Mouse (Mus musculus) heart, embryonic 15.5 days (tissue): ENCODE data around the gene Baiap2l1. TPM values are rescaled to one million over a fixed set of nuclear protein-coding genes. Genes with fewer than 3 reads are reported as not detected.
"Not testable (repeated sequence)": the region's sequence is repeated elsewhere in the genome, so short reads cannot be mapped to it uniquely, and the experiment has no call there.

Source experiments
- ATAC-seq: fragments of 200-750 bp; cut with Nextera tagmentation; replicated peaks from 2 replicates; pipeline ENCODE4 v1.8.0; 2017; ENCODE audit warnings: low read depth, moderate TSS enrichment; ENCODE audit not compliant: insufficient number of reproducible peaks, insufficient read depth, low FRiP score
- H3K27ac ChIP-seq: fragments of 300-500 bp; sonication (generic); 2 replicates; pipeline ENCODE4 v1.5.1; 2015; ENCODE audit warnings: mild to moderate bottlenecking, inconsistent platforms
- H3K27me3 ChIP-seq: fragments of 300-500 bp; sonication (generic); 2 replicates; pipeline ENCODE4 v1.6.1; 2015; ENCODE audit warnings: inconsistent platforms
- H3K36me3 ChIP-seq: fragments of 300-500 bp; sonication (generic); 2 replicates; pipeline ENCODE4 v1.6.1; 2015; ENCODE audit warnings: mild to moderate bottlenecking, inconsistent platforms
- H3K4me1 ChIP-seq: fragments of 300-500 bp; sonication (generic); replicated peaks from 2 replicates; pipeline ENCODE4 v1.6.1; 2015; ENCODE audit warnings: inconsistent platforms
- H3K4me2 ChIP-seq: fragments of 300-500 bp; sonication (generic); 2 replicates; pipeline ENCODE4 v1.6.1; 2015; ENCODE audit warnings: inconsistent platforms, mild to moderate bottlenecking, moderate library complexity
- H3K4me3 ChIP-seq: fragments of 300-500 bp; sonication (generic); 2 replicates; pipeline ENCODE4 v1.5.1; 2015; ENCODE audit warnings: mild to moderate bottlenecking, inconsistent platforms
- H3K9ac ChIP-seq: fragments of 300-500 bp; sonication (generic); 2 replicates; pipeline ENCODE4 v1.6.1; 2015; ENCODE audit warnings: mild to moderate bottlenecking, inconsistent platforms
- H3K9me3 ChIP-seq: fragments of 300-500 bp; sonication (generic); replicated peaks from 2 replicates; pipeline ENCODE4 v1.6.1; 2016; ENCODE audit warnings: inconsistent platforms
- WGBS: fragments of 180-500 bp; shearing (Covaris S2); methylation state at CpG from one replicate; pipeline ENCODE4 v1.1.7; 2015; ENCODE audit warnings: mixed read lengths; 5-methylcytosine and 5-hydroxymethylcytosine counted together
- polyA plus RNA-seq: library from polyadenylated mRNA; unstranded; fragments of >200 nt; fragmentation: Nextera tagmentation; extraction: Ambion mirVana; gene quantifications from 2 replicates; pipeline ENCODE4 v1.2.1, GENCODE M21; 2015

The Baiap2l1 gene
- polyA plus RNA-seq, 1 experiment from 2014 or later: 11.4 TPM

DNA sequence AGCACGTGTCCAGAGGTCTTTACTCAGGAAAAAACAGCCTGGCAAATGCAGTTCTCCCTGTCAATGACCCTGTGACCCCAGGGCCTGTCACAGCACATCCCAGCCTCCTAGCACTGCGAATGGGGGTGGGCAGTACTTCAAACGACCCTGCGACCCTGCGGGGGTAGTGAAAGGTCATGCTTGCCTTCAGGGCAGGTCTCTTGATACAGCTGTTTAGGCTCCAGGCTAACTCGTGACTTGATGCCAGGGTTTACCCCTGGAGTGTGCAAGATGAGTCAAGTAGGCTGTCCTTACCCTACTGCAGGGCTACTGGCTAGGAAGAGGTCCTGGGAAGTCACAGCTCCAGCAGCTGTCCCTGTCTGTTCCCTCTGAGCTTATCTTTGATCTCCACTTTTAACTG, 13.1 kb upstream of the Baiap2l1 start:
- Histone ChIP-seq H3K36me3 (no peaks in the 10 kb centered on the region), H3K4me3 (no peak overlapping the region), H3K4me1 (no peaks in the 10 kb centered on the region), H3K9me3 (no peaks in the 10 kb centered on the region), H3K4me2 (no peak overlapping the region), H3K27me3 (no peaks in the 10 kb centered on the region), H3K27ac (no peak overlapping the region), H3K9ac (no peak overlapping the region)
- 13% methylated on average over 6 of the region's 6 CpGs for whole genome bisulfite sequencing
- ATAC-seq: no peak

DNA sequence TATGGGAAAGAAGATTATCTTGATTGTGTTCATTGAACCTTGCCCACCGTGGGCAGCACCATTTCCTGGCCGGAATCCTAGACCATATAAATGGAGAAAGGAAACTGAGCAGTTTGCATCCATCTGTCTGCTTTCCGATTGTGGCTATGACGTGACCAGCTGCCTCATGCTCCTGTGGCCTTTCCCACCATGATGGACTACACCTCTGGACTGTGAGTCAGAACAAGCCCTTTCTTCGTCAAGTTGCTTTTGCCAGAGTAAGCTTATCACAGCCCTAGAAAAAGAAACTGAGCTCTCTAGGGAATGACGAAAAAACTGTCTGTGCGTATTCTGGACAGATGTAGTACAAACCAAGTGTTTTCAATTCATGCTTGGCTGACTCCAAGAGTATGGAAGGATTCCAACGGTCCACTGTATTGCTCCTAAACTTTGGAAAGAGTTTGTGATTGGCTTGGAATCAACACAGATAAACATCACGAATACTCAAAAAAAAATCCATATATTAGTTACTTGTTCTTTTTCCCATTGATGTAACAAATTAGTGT, 10.8 kb upstream of the Baiap2l1 start:
- H3K27me3 ChIP-seq: no peaks in the 10 kb centered on the region
- no peak overlapping the region for H3K27ac ChIP-seq
- no peak overlapping the region for H3K9ac ChIP-seq
- H3K4me1 ChIP-seq: 0 out of 2 replicates have a peak, but pooled peaks cover 1% of the 10 kb centered on the region
- 69% methylated on average over 9 of the region's 9 CpGs for WGBS
- H3K4me3 ChIP-seq: no peak overlapping the region
- H3K9me3 ChIP-seq: no peaks in the 10 kb centered on the region
- ATAC-seq: no peak
- no peaks in the 10 kb centered on the region for H3K36me3 ChIP-seq
- no peak overlapping the region for H3K4me2 ChIP-seq

DNA sequence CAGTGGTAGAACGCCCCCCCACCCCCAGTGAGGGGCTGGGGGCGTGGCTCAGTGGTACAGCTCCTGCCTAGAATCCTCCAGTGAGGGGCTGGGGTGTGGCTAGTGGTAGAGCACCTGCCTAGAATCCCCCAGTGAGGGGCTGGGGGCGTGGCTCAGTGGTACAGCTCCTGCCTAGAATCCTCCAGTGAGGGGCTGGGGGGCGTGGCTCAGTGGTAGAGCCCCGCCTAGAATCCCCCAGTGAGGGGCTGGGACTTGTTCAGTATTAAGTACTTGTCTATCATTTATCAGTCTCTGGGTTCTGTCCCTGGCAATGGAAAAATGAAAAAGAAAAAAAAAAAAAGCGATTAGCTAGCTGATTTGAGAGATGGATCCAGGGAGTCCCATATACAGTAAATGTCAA, 8.6 kb upstream of the Baiap2l1 start:
- not testable (repeated sequence) for H3K27me3 ChIP-seq, H3K9ac ChIP-seq, ATAC-seq, H3K36me3 ChIP-seq, H3K4me3 ChIP-seq, H3K9me3 ChIP-seq, H3K27ac ChIP-seq, H3K4me1 ChIP-seq, H3K4me2 ChIP-seq
- 75% methylated on average over 6 of the region's 6 CpGs for WGBS

DNA sequence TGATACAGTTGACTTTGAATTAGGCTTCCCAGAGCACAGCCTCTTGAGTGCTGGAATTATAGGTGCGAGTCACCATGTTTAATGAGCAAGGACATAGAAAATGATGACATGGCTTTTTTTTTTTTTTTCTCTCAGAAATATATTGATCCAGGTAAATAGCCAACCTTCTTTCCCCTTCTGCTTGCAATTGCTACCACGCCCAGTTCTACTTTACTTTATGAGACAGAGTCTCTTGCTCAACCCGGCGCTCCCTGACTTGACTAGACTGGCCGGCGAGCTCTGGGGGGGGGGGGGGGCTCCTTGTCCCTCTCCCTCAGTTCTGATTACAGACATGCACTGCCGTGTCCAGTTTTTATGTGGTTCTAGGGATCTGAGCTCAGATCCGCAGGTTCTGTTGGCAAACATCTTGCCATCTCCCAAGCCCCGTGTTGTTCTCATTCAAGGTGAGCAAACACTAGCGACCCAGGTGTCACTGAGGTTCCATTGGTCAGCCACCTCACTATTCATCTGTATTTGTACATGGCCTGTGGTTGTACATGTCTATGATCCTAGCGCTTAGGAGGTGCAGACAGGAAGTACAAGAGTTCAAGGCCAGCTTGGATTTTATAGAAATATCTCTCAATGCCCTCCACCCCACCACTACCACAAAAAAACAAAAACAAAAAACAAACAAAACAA, 6.9 kb upstream of the Baiap2l1 start:
- H3K27me3 ChIP-seq: no peaks in the 10 kb centered on the region
- no peak for ATAC-seq
- no peak overlapping the region for H3K4me2 ChIP-seq
- H3K4me1 ChIP-seq: 0 out of 2 replicates have a peak, but pooled peaks cover 2% of the 10 kb centered on the region
- WGBS: 89% methylated on average over 11 of the region's 11 CpGs
- H3K9me3 ChIP-seq: no peaks in the 10 kb centered on the region
- H3K4me3 ChIP-seq: no peak overlapping the region
- H3K27ac ChIP-seq: no peak overlapping the region
- no peaks in the 10 kb centered on the region for H3K36me3 ChIP-seq
- H3K9ac ChIP-seq: no peak overlapping the region

GRCm38 (mm10) chr5:144360346-144360745, 2.4 kb upstream of the Baiap2l1 start:
- peaks cover 12% of the 10 kb centered on the region for H3K4me1 ChIP-seq
- 61% methylated on average over 6 of the region's 6 CpGs for WGBS
- no peak for ATAC-seq

DNA sequence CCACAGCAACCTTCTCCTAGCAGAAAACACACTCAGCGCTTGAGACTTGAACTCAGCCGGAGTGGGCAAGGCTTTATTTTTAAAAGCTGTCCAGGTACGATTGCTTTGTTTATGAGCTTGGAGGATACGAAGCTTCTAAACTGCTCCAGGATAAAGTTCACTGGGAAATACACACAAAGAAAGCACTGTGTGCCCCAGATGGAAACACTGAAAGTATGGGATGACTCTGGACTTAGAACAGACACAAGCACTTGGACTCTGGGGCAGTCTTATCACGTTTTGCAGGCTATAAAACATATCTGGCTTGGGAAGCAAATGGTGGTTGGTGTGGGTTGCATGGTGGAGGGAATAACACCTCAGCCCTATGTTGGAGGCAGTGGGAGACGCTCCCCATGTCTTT, 2.0 kb upstream of the Baiap2l1 start:
- Histone ChIP-seq H3K4me2 (no peak overlapping the region), H3K27me3 (no peaks in the 10 kb centered on the region), H3K4me1 (peaks cover 12% of the 10 kb centered on the region), H3K9ac (no peak overlapping the region), H3K4me3 (no peak overlapping the region), H3K36me3 (no peaks in the 10 kb centered on the region), H3K9me3 (no peaks in the 10 kb centered on the region), H3K27ac (no peak overlapping the region)
- ATAC-seq: no peak
- WGBS: 75% methylated on average over 6 of the region's 6 CpGs

More at GRCm38 (mm10) chr5:144360346-144360745, 2.4 kb upstream of the Baiap2l1 start:
- Histone ChIP-seq H3K4me3 (no peak overlapping the region), H3K4me2 (no peak overlapping the region), H3K9me3 (no peaks in the 10 kb centered on the region), H3K36me3 (no peaks in the 10 kb centered on the region), H3K27ac (no peak overlapping the region), H3K27me3 (no peaks in the 10 kb centered on the region), H3K9ac (no peak overlapping the region)

DNA sequence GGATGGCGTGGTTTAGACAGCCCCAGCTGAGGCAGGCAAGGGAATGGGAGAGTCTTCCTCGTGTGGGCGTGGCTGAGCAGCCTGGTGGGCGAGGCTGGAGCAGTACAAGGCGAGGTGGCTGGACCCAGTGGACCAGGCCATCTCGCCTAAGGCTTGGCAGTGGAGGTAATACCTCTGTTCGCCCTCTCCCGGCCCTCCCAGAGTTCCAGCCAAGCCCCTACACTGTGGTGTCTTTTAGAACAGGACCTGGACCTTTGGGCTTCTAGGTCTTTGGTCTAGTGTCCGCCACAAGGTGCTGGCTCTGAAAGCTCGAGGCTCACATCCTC, 643 bp upstream of the Baiap2l1 start:
- H3K27me3 ChIP-seq: no peaks in the 10 kb centered on the region
- H3K27ac ChIP-seq: peak overlapping the region; percentile 86
- no peak for ATAC-seq
- H3K4me2 ChIP-seq: peak overlapping the region; percentile 74
- H3K4me3 ChIP-seq: peak overlapping the region; percentile 64
- peaks cover 11% of the 10 kb centered on the region for H3K4me1 ChIP-seq
- peak overlapping the region; percentile 67 for H3K9ac ChIP-seq
- no peaks in the 10 kb centered on the region for H3K36me3 ChIP-seq
- WGBS: 7% methylated on average over 10 of the region's 10 CpGs
- no peaks in the 10 kb centered on the region for H3K9me3 ChIP-seq

- H3K4me2 ChIP-seq: peak overlapping the region; percentile 74
- H3K9ac ChIP-seq: peak overlapping the region; percentile 67
- H3K9me3 ChIP-seq: no peaks in the 10 kb centered on the region
- ATAC-seq: no peak
- under 1% methylated on average over 27 of the region's 27 CpGs for whole genome bisulfite sequencing
- H3K4me1 ChIP-seq: peaks cover 11% of the 10 kb centered on the region
- H3K4me3 ChIP-seq: peak overlapping the region; percentile 64
- no peaks in the 10 kb centered on the region for H3K36me3 ChIP-seq
- no peaks in the 10 kb centered on the region for H3K27me3 ChIP-seq
- H3K27ac ChIP-seq: peak overlapping the region; percentile 86
These were observed 396 bp downstream of the Baiap2l1 start for GRCm38 (mm10) chr5:144357551-144357880.

DNA sequence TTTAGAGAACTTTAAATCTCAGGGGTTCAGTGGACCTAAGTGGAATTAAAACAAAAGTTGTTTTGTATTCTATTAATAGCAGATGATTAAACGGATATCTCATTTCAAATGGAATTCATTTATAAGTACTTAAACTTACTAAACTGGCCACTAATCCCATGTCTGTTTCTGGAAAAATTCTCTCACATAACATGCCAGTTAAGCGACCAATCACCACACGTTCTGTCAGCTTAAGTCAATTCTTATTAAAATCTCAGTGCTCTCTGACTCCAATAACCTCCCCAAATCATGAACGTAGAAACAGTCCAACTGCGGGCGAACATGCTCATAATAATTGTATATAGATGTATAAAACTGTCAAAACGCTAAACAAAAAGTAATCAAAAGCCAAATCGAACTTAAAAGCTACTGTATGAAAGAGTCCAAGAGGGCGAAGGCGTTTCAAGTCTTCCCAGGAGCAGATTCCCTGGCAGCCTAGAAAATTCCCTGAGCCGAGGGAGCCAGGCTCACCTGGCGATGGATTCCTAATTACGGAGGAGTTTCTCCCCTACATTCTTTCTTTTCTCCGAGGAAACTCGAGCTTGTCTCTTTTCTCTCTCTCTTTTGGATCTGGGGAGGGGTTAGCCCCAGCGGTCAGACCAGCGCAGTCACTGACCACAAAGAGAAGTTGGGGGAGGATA, 996 bp downstream of the Baiap2l1 start:
- no peak for ATAC-seq

GRCm38 (mm10) chr5:144352250-144353047, 5.5 kb downstream of the Baiap2l1 start:
- Histone ChIP-seq H3K9ac (no peak overlapping the region), H3K4me2 (no peak overlapping the region), H3K9me3 (no peaks in the 10 kb centered on the region), H3K27me3 (no peaks in the 10 kb centered on the region), H3K27ac (no peak overlapping the region), H3K4me3 (no peak overlapping the region), H3K36me3 (no peaks in the 10 kb centered on the region), H3K4me1 (0 out of 2 replicates have a peak, but pooled peaks cover 5% of the 10 kb centered on the region)
- ATAC-seq: no peak
- 82% methylated on average over 9 of the region's 9 CpGs for WGBS

More for the DNA sequence above, 996 bp downstream of the Baiap2l1 start:
- Histone ChIP-seq H3K4me1 (peaks cover 11% of the 10 kb centered on the region), H3K9me3 (no peaks in the 10 kb centered on the region), H3K9ac (peak overlapping the region; percentile 67), H3K4me3 (peak overlapping the region; percentile 64), H3K36me3 (no peaks in the 10 kb centered on the region), H3K27ac (peak overlapping the region; percentile 86), H3K27me3 (no peaks in the 10 kb centered on the region), H3K4me2 (peak overlapping the region; percentile 74)
- 9% methylated on average over 17 of the region's 17 CpGs for WGBS

DNA sequence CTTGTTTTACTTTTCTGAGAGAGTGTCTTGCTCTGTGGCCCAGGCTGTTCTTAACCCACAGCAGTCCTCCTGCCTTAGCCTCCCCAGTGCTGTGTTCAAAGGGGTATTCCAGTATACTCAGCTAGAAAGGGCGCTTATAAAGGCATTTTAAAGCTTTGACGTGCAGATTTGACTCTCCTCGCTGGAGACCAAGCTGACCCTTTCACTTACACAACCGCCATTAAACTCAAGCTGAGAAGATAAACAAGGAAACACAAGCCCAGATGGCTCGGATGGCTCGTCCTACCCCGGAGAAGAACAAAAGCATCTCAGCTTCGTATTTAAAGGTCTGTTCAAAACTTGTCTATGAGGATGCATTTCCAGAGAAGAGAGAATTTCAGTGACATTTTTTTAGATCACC, 6.7 kb downstream of the Baiap2l1 start:
- ATAC-seq: no peak
- H3K4me3 ChIP-seq: no peak overlapping the region

More for the DNA sequence above, 6.7 kb downstream of the Baiap2l1 start:
- WGBS: 41% methylated on average over 8 of the region's 8 CpGs
- no peak overlapping the region for H3K9ac ChIP-seq
- no peak overlapping the region for H3K4me2 ChIP-seq
- no peaks in the 10 kb centered on the region for H3K27me3 ChIP-seq
- H3K27ac ChIP-seq: no peak overlapping the region
- no peaks in the 10 kb centered on the region for H3K9me3 ChIP-seq
- no peaks in the 10 kb centered on the region for H3K36me3 ChIP-seq
- H3K4me1 ChIP-seq: 0 out of 2 replicates have a peak, but pooled peaks cover 2% of the 10 kb centered on the region
